Mouse (Mus musculus) spleen, adult 2 months (tissue): Measurements from ENCODE around the gene Cox10. TPM values are rescaled to one million over a fixed set of nuclear protein-coding genes. Genes with fewer than 3 reads are reported as not detected.
A peak's percentile ranks its signal among the peaks of the same experiment; 100 is the strongest.

ENCODE experiments used
- DNase-seq, 2 experiments: peaks; one replicate each; pipeline versions ENCODE4 v3.0.0 to v3.0.0-alpha.2; 2012 to 2021; ENCODE audit warnings: low spot score in 2 of 2, low read depth in 1 of 2
- H3K27ac ChIP-seq: fragments of 200-500 bp; 2 replicates; pipeline ENCODE4 v1.5.1; 2012; ENCODE audit warnings: low read length, inconsistent platforms; ENCODE audit not compliant: insufficient read depth
- H3K27me3 ChIP-seq: fragments of 200-500 bp; 2 replicates; pipeline ENCODE4 v1.6.1; 2012; ENCODE audit warnings: mild to moderate bottlenecking, moderate library complexity, low read length, inconsistent platforms; ENCODE audit not compliant: control insufficient read depth, insufficient read depth
- H3K36me3 ChIP-seq: fragments of 200-500 bp; 2 replicates; pipeline ENCODE4 v1.6.1; 2012; ENCODE audit warnings: mild to moderate bottlenecking, low read length, inconsistent platforms; ENCODE audit not compliant: control insufficient read depth, insufficient read depth
- H3K4me1 ChIP-seq: fragments of 200-500 bp; 2 replicates; pipeline ENCODE4 v1.6.1; 2011; ENCODE audit warnings: inconsistent platforms; ENCODE audit not compliant: control insufficient read depth, insufficient read depth, insufficient read length
- H3K4me3 ChIP-seq: fragments of 200-500 bp; 2 replicates; pipeline ENCODE4 v1.5.1; 2011; ENCODE audit warnings: mild to moderate bottlenecking, inconsistent platforms; ENCODE audit not compliant: insufficient read depth, insufficient read length; ENCODE audit errors: extremely low read depth
- CTCF ChIP-seq: fragments of 200-500 bp; IDR thresholded peaks from 2 replicates; pipeline ENCODE4 v1.5.1; 2011; ENCODE audit warnings: mild to moderate bottlenecking, inconsistent platforms; ENCODE audit not compliant: insufficient read depth, insufficient read length, insufficient replicate concordance; ENCODE audit errors: extremely low read depth
- POLR2A ChIP-seq: fragments of 200-500 bp; IDR thresholded peaks from 2 replicates; pipeline ENCODE4 v1.6.1; 2011; ENCODE audit warnings: low read depth, low read length, inconsistent platforms
- WGBS: fragments of 180-500 bp; shearing (Covaris S2); methylation state at CpG from one replicate; pipeline ENCODE4 v1.1.7; 2018; 5-methylcytosine and 5-hydroxymethylcytosine counted together
- polyA plus RNA-seq: library from polyadenylated mRNA; depleted of rRNA; stranded (reverse); fragments of >200 nt; gene quantifications from 2 replicates; pipeline ENCODE4 v1.2.3, GENCODE M21; 2012

Cox10 gene
- polyA plus RNA-seq, 1 experiment, result 7.8 TPM

DNA sequence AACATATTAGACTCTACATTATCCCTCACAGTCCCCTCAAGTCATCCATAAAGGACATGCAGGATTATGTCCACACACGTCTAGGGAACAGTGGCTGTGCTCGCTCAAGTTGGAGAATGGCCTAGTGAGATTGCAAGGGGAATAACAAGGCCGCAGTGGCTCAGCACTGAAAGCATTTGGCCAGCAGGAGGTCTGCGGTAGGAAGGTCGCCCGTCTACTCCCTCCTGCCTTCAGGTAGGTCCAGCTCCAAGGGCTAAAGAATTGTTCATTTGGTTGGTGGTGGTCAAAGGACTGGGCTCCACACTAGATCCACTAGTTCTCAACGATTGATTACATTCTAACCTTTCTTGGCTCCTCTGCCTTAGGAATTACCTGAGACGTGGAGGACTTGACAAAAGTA is 89.0 kb downstream of the Cox10 start:
- Histone ChIP-seq H3K4me1 (peaks cover 2% of the 10 kb centered on the region; the same call in 1 of the 2 replicates), H3K27me3 (no peaks in the 10 kb centered on the region), H3K4me3 (peak overlapping the region; percentile 31; the same call in 1 of the 2 replicates), H3K36me3 (no peaks in the 10 kb centered on the region; the same call in 1 of the 2 replicates), H3K27ac (peak overlapping the region; percentile 79)
- TF ChIP-seq POLR2A (no peak), CTCF (no peak)
- 90% methylated on average over 8 of the region's 8 CpGs for WGBS
- DNase-seq, result no peak

DNA sequence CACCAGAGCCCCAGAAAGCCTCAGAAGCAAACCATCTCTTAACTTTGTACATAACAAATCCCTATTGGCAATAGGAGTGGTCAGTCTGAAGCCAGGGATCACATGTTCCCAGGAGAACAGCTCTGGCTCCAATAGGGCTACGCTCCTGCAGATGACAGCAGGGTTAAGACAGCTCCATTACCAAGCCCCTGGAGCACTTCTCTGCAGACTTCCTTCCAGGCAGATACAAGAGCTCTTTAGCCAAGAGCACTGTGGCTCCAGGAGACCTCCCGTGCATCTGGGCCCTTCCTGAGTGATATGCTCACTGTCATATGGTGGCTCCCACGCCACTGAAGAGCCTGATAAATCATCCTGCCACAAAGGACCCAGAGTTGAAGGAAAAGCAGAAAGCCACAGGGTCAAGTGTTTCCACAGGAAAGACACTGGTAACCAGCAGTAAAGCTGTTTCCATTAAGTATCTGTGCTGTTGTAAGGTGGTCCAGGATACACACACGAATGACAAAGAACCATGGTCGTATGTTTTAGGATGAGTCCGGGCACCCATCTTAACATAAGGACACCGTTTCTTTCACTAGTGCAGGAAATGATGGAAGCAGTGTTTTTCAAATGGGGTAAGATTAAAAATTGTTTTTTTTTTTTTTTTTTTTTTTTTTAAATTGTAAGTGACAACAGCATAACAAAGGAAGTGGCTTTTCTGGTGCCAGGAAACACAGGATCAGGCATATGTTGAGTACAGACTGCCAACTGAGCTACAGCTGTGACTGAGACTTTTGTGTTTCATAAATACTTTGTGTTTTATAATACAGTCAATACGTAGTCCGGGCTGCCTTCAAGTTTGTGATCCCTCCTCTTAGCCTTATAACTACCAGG is 90.0 kb downstream of the Cox10 start:
- peak overlapping the region; percentile 60 for H3K27ac ChIP-seq
- DNase-seq, result peak in 1 of 2 experiments; percentile 31
- no peak overlapping the region for H3K4me3 ChIP-seq
- peaks cover 4% of the 10 kb centered on the region; the same call in 1 of the 2 replicates for H3K4me1 ChIP-seq
- WGBS, result 39% methylated on average over 9 of the region's 9 CpGs
- no peaks in the 10 kb centered on the region; the same call in 1 of the 2 replicates for H3K36me3 ChIP-seq
- no peak for TF ChIP-seq CTCF
- no peak for TF ChIP-seq POLR2A
- H3K27me3 ChIP-seq, result no peaks in the 10 kb centered on the region

DNA sequence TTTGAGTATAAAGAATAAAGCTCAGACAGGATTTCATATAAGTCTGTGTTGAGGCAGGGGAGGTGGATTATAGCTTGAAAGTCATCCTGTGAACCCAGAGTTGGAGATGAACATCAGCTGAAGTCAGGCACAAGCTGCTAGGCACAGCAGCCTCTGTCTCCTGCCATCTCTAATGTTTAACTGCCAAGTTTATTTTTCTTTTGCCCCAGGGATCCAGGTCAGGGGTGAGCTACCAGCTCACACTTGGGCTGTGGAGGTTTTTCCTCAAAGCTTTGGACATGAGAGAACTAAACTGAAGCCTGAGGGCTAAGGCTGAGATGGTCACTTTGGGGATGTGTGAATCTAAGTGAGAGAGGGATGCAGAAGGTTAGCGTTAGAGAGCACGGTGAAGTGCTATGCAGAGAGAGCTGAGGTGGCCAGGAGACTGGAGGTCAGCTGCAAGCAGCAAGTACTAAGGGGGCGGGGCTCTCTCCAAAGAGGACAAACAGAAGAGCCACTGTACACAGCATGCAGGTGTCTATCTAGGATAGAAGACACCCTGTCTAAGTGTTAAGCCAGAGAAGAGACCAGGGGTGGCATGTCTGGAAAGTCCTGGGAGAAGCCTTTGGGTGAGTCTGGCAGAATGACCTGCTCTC is 91.1 kb downstream of the Cox10 start:
- Histone ChIP-seq H3K27me3 (no peaks in the 10 kb centered on the region), H3K4me3 (no peak overlapping the region), H3K27ac (peak overlapping the region; percentile 41), H3K4me1 (peaks cover 6% of the 10 kb centered on the region; the same call in 1 of the 2 replicates), H3K36me3 (no peaks in the 10 kb centered on the region)
- TF ChIP-seq POLR2A (no peak), CTCF (no peak)
- DNase-seq, result no peak
- WGBS, result 95% methylated on average over 3 of the region's 3 CpGs

DNA sequence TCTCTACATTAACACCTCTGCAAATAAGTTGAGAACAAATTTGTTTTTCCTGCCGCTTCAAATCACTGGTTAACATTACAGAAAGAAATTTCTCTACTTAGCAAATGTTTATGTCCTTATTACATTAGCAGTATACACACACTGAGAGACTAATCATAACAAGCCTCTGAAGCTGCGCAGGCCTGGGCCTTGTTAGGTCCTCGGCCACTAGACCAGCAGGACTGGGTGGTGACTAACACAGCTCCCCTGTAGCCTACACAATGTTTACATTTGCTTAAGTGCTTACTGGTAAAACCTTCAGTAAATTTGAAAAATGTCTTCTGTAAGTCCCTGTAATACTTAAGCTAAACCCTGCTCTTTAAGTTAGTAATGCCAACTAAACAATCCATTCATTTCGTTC is 92.6 kb downstream of the Cox10 start:
- no peak overlapping the region for H3K4me3 ChIP-seq
- H3K4me1 ChIP-seq, result peaks cover 6% of the 10 kb centered on the region; the same call in 1 of the 2 replicates
- no peak for DNase-seq
- peak overlapping the region; percentile 20; the same call in 1 of the 2 replicates for H3K27ac ChIP-seq
- no peaks in the 10 kb centered on the region for H3K27me3 ChIP-seq
- WGBS, result 90% methylated on average over 4 of the region's 4 CpGs
- H3K36me3 ChIP-seq, result no peaks in the 10 kb centered on the region
- TF ChIP-seq CTCF, result no peak
- no peak for TF ChIP-seq POLR2A

DNA sequence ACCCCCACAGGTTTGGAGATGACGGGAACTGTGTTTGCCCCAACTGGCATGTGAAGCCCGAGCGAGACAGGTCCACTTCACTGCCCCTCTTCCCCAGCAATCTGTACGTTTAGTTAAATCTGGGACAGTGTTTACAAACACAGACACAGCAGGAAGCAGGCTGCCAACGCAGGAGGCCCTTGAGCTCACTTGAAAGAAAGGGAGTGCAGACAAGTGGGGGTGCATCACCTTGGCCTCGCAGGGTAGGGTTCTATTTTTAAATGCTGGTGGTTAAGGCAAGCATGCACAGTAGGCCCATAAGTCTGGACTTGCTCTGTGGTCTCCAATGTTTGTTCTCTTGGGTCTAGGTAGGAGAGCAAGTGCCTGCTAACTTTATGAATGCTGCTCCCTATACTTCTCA is 93.8 kb downstream of the Cox10 start:
- Histone ChIP-seq H3K27ac (peak overlapping the region; percentile 76), H3K4me3 (no peak overlapping the region), H3K4me1 (peaks cover 6% of the 10 kb centered on the region; the same call in 1 of the 2 replicates), H3K27me3 (no peaks in the 10 kb centered on the region), H3K36me3 (no peaks in the 10 kb centered on the region)
- 75% methylated on average over 6 of the region's 6 CpGs for WGBS
- no peak for DNase-seq
- TF ChIP-seq POLR2A (no peak), CTCF (no peak)

DNA sequence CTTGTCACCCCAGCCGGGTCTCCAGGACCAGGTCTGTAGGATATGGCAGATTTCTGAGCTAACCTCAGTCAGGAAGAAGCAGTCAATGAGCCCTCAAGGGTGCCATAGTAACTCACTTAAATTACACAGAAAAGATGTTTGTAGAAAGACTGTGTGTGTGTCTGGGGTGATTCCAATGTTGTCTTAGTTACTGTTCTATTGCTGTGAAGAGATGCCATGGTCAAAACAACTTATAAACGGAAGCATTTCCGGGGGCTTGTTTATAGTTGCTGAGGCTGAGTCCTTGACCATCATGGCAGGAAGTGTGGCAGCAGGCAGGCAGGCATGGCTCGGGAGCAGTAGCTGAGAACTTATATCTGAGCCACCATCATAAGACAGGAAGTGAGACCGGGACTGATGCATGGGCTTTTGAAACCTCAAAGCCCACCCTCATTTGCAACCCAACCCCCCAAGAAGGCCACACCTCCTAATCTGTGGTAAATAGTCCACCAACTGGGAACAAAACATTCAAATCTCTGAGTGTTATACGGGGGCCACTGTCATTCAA is 94.6 kb downstream of the Cox10 start:
- WGBS, result 27% methylated on average over 6 of the region's 6 CpGs
- Histone ChIP-seq H3K4me3 (no peak overlapping the region), H3K27me3 (no peaks in the 10 kb centered on the region), H3K27ac (peak overlapping the region; percentile 76), H3K36me3 (no peaks in the 10 kb centered on the region), H3K4me1 (peaks cover 6% of the 10 kb centered on the region; the same call in 1 of the 2 replicates)
- TF ChIP-seq CTCF (no peak), POLR2A (no peak)
- DNase-seq, result peak; percentile 15 to 45

DNA sequence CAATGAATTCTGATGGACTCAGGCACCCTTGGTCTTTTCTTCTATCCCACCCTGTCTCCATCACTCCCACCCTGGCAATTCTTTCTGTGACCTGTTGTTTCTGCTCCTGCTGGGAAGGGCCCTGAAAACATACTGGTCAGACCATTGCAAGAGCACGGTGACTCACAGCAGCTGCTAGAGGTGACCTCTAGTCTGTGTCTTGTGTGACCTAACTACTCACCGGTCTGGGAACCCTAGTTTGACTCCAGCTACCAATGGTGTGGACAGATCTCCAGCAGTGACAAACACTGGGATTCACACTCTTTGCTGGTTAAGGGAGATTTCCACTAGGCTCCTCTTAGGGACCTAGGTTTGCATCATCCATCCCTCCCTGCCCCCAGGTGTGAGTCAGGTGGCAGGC is 101.5 kb downstream of the Cox10 start:
- no peaks in the 10 kb centered on the region for H3K36me3 ChIP-seq
- WGBS, result 91% methylated on average over 2 of the region's 2 CpGs
- no peaks in the 10 kb centered on the region for H3K27me3 ChIP-seq
- H3K4me1 ChIP-seq, result peaks cover 12% of the 10 kb centered on the region; the same call in 1 of the 2 replicates
- TF ChIP-seq POLR2A, result no peak
- TF ChIP-seq CTCF, result no peak
- H3K27ac ChIP-seq, result no peak overlapping the region
- no peak overlapping the region for H3K4me3 ChIP-seq
- no peak for DNase-seq
